Mouse (Mus musculus): ENCODE results near the gene Rcl1. TPM values are rescaled to one million over a fixed set of nuclear protein-coding genes. Genes with fewer than 3 reads are reported as not detected.

The Rcl1 gene
- 1.3 TPM for polyA plus RNA-seq (2014; fragmentation: Illumina TruSeq; extraction: RNeasy Lipid Tissue Mini Kit (QIAGEN cat#74804); ENCODE audit: low read depth, low replicate concordance)

GRCm38 (mm10) chr19:29100874-29101542 lies at the start of gene Rcl1:
Gene Rcl1 (plus strand): TSS chr19:29101375.

Other genes with a start within 250 kb of the Rcl1 start
- 13.3 TPM for gene Plpp6, start 137.4 kb upstream of the Rcl1 start, polyA plus RNA-seq (2014; fragmentation: Illumina TruSeq; extraction: RNeasy Lipid Tissue Mini Kit (QIAGEN cat#74804); ENCODE audit: low read depth, low replicate concordance)
- gene 4430402I18Rik, start 133.6 kb upstream of the Rcl1 start, polyA plus RNA-seq (2014; fragmentation: Illumina TruSeq; extraction: RNeasy Lipid Tissue Mini Kit (QIAGEN cat#74804); ENCODE audit: low read depth, low replicate concordance), result 474 TPM
- gene Cdc37l1, start 111.0 kb upstream of the Rcl1 start, polyA plus RNA-seq (2014; fragmentation: Illumina TruSeq; extraction: RNeasy Lipid Tissue Mini Kit (QIAGEN cat#74804); ENCODE audit: low read depth, low replicate concordance), result 93.4 TPM
- gene Ak3, start 53.4 kb upstream of the Rcl1 start, polyA plus RNA-seq (2014; fragmentation: Illumina TruSeq; extraction: RNeasy Lipid Tissue Mini Kit (QIAGEN cat#74804); ENCODE audit: low read depth, low replicate concordance), result 38.8 TPM
- gene Jak2, start 150.5 kb downstream of the Rcl1 start, polyA plus RNA-seq (2014; fragmentation: Illumina TruSeq; extraction: RNeasy Lipid Tissue Mini Kit (QIAGEN cat#74804); ENCODE audit: low read depth, low replicate concordance), result 12.4 TPM
- gene Insl6, start 224.0 kb downstream of the Rcl1 start, polyA plus RNA-seq (2014; fragmentation: Illumina TruSeq; extraction: RNeasy Lipid Tissue Mini Kit (QIAGEN cat#74804); ENCODE audit: low read depth, low replicate concordance), result 266 TPM
- gene Rln1, start 233.3 kb downstream of the Rcl1 start, polyA plus RNA-seq (2014; fragmentation: Illumina TruSeq; extraction: RNeasy Lipid Tissue Mini Kit (QIAGEN cat#74804); ENCODE audit: low read depth, low replicate concordance), result not detected